Mouse (Mus musculus) MEL (cell line): ENCODE data around the gene Dagla.

Source experiments
- BHLHE40 ChIP-seq: IDR thresholded peaks from 2 replicates; pipeline ENCODE4 v1.6.1; 2012; ENCODE audit warnings: low read depth, mild to moderate bottlenecking, inconsistent platforms, low read length, improper control_type of control experiment, borderline replicate concordance
- CHD1 ChIP-seq: IDR thresholded peaks from 2 replicates; pipeline ENCODE4 v1.6.1; 2012; ENCODE audit warnings: low read depth, mild to moderate bottlenecking, inconsistent platforms, low read length, improper control_type of control experiment
- CTCF ChIP-seq, 3 experiments: IDR thresholded peaks in 2 of 3; conservative IDR thresholded peaks in 1 of 3; 2 replicates each; pipeline ENCODE4 v1.5.1; 2011 to 2012; ENCODE audit warnings: low read length in 3 of 3, low read depth in 2 of 3, mild to moderate bottlenecking in 2 of 3, improper control_type of control experiment in 1 of 3, inconsistent platforms in 1 of 3, mixed read lengths in 1 of 3, moderate library complexity in 1 of 3; ENCODE audit not compliant: control insufficient read depth in 1 of 3, insufficient read depth in 1 of 3, poor library complexity in 1 of 3, severe bottlenecking in 1 of 3
- GATA1 ChIP-seq: IDR thresholded peaks from 2 replicates; pipeline ENCODE4 v1.6.1; 2011; ENCODE audit warnings: low read depth, low read length, improper control_type of control experiment
- KAT2A ChIP-seq: conservative IDR thresholded peaks from 2 replicates; pipeline ENCODE4 v1.6.1; 2012; ENCODE audit warnings: low read depth, low read length, improper control_type of control experiment, inconsistent platforms
- POLR2A ChIP-seq, 2 experiments: IDR thresholded peaks; 2 replicates each; pipeline ENCODE4 v1.6.1; 2011 to 2012; ENCODE audit warnings: low read length in 2 of 2, mild to moderate bottlenecking in 2 of 2, control low read depth in 1 of 2, improper control_type of control experiment in 1 of 2, low read depth in 1 of 2, moderate library complexity in 1 of 2; ENCODE audit not compliant: control insufficient read depth in 1 of 2, insufficient read depth in 1 of 2, poor library complexity in 1 of 2
- POLR2AphosphoS5 ChIP-seq: IDR thresholded peaks from 2 replicates; pipeline ENCODE4 v1.6.1; 2012; ENCODE audit warnings: low read depth, borderline replicate concordance, mild to moderate bottlenecking, inconsistent platforms, low read length, moderate library complexity, mixed read lengths
- RAD21 ChIP-seq: IDR thresholded peaks from 2 replicates; pipeline ENCODE4 v1.6.1; 2011; ENCODE audit warnings: mild to moderate bottlenecking, low read depth, low read length, improper control_type of control experiment
- TCF12 ChIP-seq: IDR thresholded peaks from 2 replicates; pipeline ENCODE4 v1.6.1; 2014; ENCODE audit warnings: low read depth, mild to moderate bottlenecking, inconsistent platforms, low read length, improper control_type of control experiment, moderate library complexity
- ZMIZ1 ChIP-seq: IDR thresholded peaks from 2 replicates; pipeline ENCODE4 v1.6.1; 2012; ENCODE audit warnings: low read depth, mild to moderate bottlenecking, inconsistent platforms, low read length, improper control_type of control experiment, moderate library complexity

GRCm38 (mm10) chr19:10307941-10308340 lies 3.3 kb upstream of the Dagla start:
- TF ChIP-seq POLR2AphosphoS5 (no peak), BHLHE40 (no peak), RAD21 (no peak), POLR2A (IDR thresholded peaks at IDR 0.05; ENCODE audit: control insufficient read depth in 1 of 2, insufficient read depth in 1 of 2, low read depth in 1 of 2, low read length in 2 of 2, poor library complexity in 1 of 2) (no peak), GATA1 (no peak), KAT2A (no peak), CTCF (IDR thresholded peaks at IDR 0.05 in 2 of 3, conservative IDR thresholded peaks at IDR 0.05 in 1 of 3; ENCODE audit: control insufficient read depth in 1 of 3, insufficient read depth in 1 of 3, low read depth in 2 of 3, low read length in 3 of 3, poor library complexity in 1 of 3, severe bottlenecking in 1 of 3) (no peak), TCF12 (no peak), CHD1 (no peak), ZMIZ1 (no peak)
